Mouse (Mus musculus) kidney, adult 8-10 months (tissue): ENCODE measurements at regions not wholly inside any gene's neighbourhood (a gene's known extent, or its start where the extent isn't known, plus 50 kb on each side); places are given as distances from the start of the nearest gene placed in this dataset.

Experiments
- DNase-seq, 2 experiments: peaks; one replicate each; pipeline ENCODE4 v3.0.0; 2022

- peak in 1 of 2 experiments; percentile 7 for DNase-seq
Measured at GRCm38 (mm10) chr3:73134316-73134715, 76.7 kb upstream of the Slitrk3 start.

GRCm38 (mm10) chr3:73125143-73125542 is 67.5 kb upstream of the Slitrk3 start:
- DNase-seq: no peak

- no peak for DNase-seq
Measured at GRCm38 (mm10) chr3:73109102-73109501, 51.5 kb upstream of the Slitrk3 start.
